Mouse (Mus musculus) embryonic facial prominence, embryonic 12.5 days (tissue): ENCODE measurements around the gene Tox2. TPM values are rescaled to one million over a fixed set of nuclear protein-coding genes. Genes with fewer than 3 reads are reported as not detected.

Experiments
- ATAC-seq: fragments of 200-750 bp; cut with Nextera tagmentation; 2 replicates; pipeline ENCODE4 v1.8.0; 2017; ENCODE audit not compliant: insufficient number of reproducible peaks, insufficient read depth, low FRiP score, low TSS enrichment
- H3K27ac ChIP-seq: fragments of 300-500 bp; sonication (generic); 2 replicates; pipeline ENCODE4 v1.5.1; 2016; ENCODE audit warnings: mild to moderate bottlenecking
- H3K27me3 ChIP-seq: fragments of 300-500 bp; sonication (generic); 2 replicates; pipeline ENCODE4 v1.6.1; 2016; ENCODE audit warnings: mild to moderate bottlenecking, moderate library complexity
- H3K36me3 ChIP-seq: fragments of 300-500 bp; sonication (generic); 2 replicates; pipeline ENCODE4 v1.6.1; 2016; ENCODE audit warnings: mild to moderate bottlenecking
- H3K4me1 ChIP-seq: fragments of 300-500 bp; sonication (generic); 2 replicates; pipeline ENCODE4 v1.6.1; 2016
- H3K4me2 ChIP-seq: fragments of 300-500 bp; sonication (generic); replicated peaks from 2 replicates; pipeline ENCODE4 v1.6.1; 2016; ENCODE audit warnings: mild to moderate bottlenecking, moderate library complexity
- H3K4me3 ChIP-seq: fragments of 300-500 bp; sonication (generic); 2 replicates; pipeline ENCODE4 v1.5.1; 2016; ENCODE audit warnings: mild to moderate bottlenecking
- H3K9ac ChIP-seq: fragments of 300-500 bp; sonication (generic); 2 replicates; pipeline ENCODE4 v1.6.1; 2016; ENCODE audit warnings: mild to moderate bottlenecking, moderate library complexity
- H3K9me3 ChIP-seq: fragments of 300-500 bp; sonication (generic); 2 replicates; pipeline ENCODE4 v1.6.1; 2016; ENCODE audit warnings: mild to moderate bottlenecking, moderate library complexity
- WGBS: fragments of 180-500 bp; shearing (Covaris S2); methylation state at CpG from one replicate; pipeline ENCODE4 v1.1.7; 2016; 5-methylcytosine and 5-hydroxymethylcytosine counted together
- polyA plus RNA-seq: library from polyadenylated mRNA; unstranded; fragments of >200 nt; fragmentation: Nextera tagmentation; extraction: Ambion mirVana; gene quantifications from 2 replicates; pipeline ENCODE4 v1.2.1, GENCODE M21; 2016

Gene Tox2
- polyA plus RNA-seq, 1 experiment from 2014 or later = 6.1 TPM

DNA sequence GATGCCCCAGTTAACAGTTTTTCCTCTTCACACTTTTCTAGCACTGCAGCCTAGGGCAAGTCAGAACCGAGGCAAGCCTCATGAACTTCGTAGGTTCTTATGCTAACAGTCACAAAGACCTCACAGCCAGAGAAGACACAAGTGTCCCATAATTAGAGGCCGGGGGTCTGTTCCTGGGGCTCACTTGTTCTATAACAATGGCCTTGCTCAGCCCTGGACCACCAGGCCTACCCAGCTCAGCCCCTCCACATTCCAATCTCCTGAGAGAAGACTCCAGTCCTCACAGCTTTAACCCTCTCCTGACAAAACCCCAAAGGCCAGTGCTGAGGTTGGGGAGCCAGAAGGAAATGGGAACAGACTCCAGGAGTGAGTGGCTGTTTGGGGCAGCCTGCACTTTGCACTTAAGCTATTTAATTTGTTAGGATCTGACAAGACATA lies 12.9 kb upstream of the Tox2 start:
- H3K4me3 ChIP-seq = no peak overlapping the region
- no peak overlapping the region for H3K9ac ChIP-seq
- 3% methylated on average over 3 of the region's 3 CpGs for WGBS
- no peaks in the 10 kb centered on the region for H3K36me3 ChIP-seq
- H3K4me2 ChIP-seq = no peak overlapping the region
- peak overlapping the region; percentile 46; the same call in 1 of the 2 replicates for H3K27ac ChIP-seq
- peak; percentile 81 for ATAC-seq
- peaks cover 27% of the 10 kb centered on the region for H3K4me1 ChIP-seq
- no peaks in the 10 kb centered on the region for H3K9me3 ChIP-seq
- 0 out of 2 replicates have a peak, but pooled peaks cover 2% of the 10 kb centered on the region for H3K27me3 ChIP-seq

DNA sequence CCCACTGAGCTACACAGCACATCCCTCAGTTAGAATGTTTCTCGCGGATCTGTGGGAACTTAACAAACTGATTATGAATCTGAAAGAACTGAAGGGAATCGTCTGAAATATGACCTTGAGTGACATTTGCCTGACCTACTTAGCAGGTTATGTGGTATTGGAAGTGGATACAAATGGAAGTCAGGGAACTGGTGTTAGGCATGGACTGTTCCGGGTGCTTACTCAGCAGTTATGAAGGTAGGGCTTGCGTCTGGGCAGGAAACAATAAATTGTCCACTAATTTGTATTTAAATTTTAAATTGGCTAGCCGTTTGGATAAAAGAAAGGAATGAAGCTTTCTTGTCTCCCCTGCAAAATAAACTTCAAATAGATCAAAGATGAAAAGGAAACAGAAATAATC lies 10.4 kb upstream of the Tox2 start:
- Histone ChIP-seq H3K27me3 (0 out of 2 replicates have a peak, but pooled peaks cover 2% of the 10 kb centered on the region), H3K9me3 (no peaks in the 10 kb centered on the region), H3K27ac (no peak overlapping the region), H3K36me3 (no peaks in the 10 kb centered on the region), H3K4me2 (no peak overlapping the region), H3K4me1 (peaks cover 33% of the 10 kb centered on the region), H3K9ac (no peak overlapping the region), H3K4me3 (no peak overlapping the region)
- WGBS = 66% methylated on average over 6 of the region's 6 CpGs
- ATAC-seq = no peak

DNA sequence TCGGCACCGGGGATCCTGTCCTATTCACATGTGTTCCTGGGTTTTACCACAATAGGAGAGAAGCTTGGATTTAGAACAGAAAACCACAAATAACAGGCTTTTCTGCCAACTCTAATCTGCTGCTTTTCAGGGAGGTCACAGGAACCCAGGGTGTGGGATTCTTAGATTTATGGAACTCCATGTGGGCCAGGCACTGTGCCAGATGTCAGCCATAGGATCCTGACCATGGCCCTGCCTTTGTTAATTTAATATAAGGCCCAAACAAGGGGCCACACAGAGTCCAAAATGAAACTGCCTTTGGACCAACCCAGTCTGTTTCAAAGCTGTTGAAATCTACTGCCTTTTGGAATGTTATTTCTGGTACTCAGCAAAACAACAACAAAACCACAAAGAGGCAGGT lies 8.9 kb upstream of the Tox2 start:
- H3K4me1 ChIP-seq = peaks cover 33% of the 10 kb centered on the region
- 60% methylated on average over 2 of the region's 2 CpGs for WGBS
- no peak overlapping the region for H3K9ac ChIP-seq
- no peaks in the 10 kb centered on the region for H3K9me3 ChIP-seq
- no peak overlapping the region for H3K4me3 ChIP-seq
- no peak for ATAC-seq
- 0 out of 2 replicates have a peak, but pooled peaks cover 2% of the 10 kb centered on the region for H3K27me3 ChIP-seq
- no peak overlapping the region for H3K4me2 ChIP-seq
- H3K27ac ChIP-seq = no peak overlapping the region
- H3K36me3 ChIP-seq = no peaks in the 10 kb centered on the region

DNA sequence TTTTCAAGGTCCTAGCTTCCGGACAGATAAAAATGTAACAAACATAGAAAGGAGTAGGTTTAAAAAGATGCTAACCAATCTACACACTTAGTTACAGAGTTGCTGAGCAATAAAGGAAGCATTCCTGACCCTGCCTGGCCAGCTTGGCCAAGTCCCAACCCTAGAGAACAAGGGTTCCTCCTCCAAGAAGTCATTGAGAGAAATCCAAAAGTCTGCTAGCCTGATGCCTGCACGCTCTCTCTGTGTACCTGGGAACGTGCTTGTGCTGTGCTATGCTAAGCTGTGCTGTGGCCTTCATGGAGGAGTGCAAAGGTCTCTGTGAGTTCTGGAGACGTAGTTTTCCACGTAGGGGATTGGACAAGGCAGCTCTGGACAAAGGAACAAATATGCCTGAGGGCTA lies 8.4 kb upstream of the Tox2 start:
- 56% methylated on average over 5 of the region's 5 CpGs for WGBS
- 0 out of 2 replicates have a peak overlapping the region, but pooled peaks have one; percentile 8 for H3K27ac ChIP-seq
- no peaks in the 10 kb centered on the region for H3K36me3 ChIP-seq

DNA sequence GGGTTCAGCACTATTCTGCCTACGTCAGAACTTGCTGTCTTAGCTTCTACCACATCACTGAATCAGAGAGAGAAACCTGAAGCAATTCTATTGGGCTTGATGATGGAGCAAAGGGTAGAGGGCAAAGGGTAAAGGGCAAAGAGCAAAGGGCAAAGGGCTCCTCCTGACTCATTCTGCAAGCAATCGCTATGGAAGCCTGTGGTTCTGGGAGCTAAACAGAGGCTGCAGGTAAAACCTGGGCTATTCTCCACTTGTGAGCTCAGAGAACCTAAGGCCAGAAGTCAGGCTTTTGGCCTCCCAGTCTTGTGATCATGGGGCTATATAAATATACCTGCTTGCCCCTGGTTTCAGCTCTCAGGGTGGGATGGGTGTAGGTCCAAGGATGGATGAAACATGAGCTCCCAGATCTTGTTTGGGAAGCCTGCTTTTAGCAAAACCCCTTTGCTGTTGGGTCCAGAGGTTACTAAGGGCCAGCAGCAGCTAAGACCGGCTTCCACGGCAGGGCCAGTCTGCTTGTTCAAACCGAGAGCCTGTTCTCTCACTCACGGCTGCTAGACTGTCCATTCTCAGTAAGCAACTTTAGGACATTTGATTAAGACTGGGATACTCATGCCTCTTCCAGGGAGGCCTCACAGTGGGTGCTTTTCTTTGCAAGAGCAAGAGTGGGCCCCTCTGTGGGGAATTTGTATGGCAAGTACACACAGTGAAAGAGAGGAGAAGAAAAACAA lies 7.7 kb upstream of the Tox2 start:
- Histone ChIP-seq H3K4me1 (peaks cover 23% of the 10 kb centered on the region), H3K9me3 (no peaks in the 10 kb centered on the region), H3K9ac (no peak overlapping the region), H3K4me3 (no peak overlapping the region), H3K27ac (0 out of 2 replicates have a peak overlapping the region, but pooled peaks have one; percentile 14), H3K36me3 (no peaks in the 10 kb centered on the region), H3K27me3 (0 out of 2 replicates have a peak, but pooled peaks cover 2% of the 10 kb centered on the region), H3K4me2 (no peak overlapping the region)
- no peak for ATAC-seq
- WGBS = 16% methylated on average over 6 of the region's 6 CpGs

More for the DNA sequence above, 8.4 kb upstream of the Tox2 start:
- Histone ChIP-seq H3K4me3 (no peak overlapping the region), H3K4me1 (peaks cover 30% of the 10 kb centered on the region), H3K9ac (no peak overlapping the region), H3K4me2 (no peak overlapping the region), H3K27me3 (0 out of 2 replicates have a peak, but pooled peaks cover 2% of the 10 kb centered on the region), H3K9me3 (no peaks in the 10 kb centered on the region)
- no peak for ATAC-seq

DNA sequence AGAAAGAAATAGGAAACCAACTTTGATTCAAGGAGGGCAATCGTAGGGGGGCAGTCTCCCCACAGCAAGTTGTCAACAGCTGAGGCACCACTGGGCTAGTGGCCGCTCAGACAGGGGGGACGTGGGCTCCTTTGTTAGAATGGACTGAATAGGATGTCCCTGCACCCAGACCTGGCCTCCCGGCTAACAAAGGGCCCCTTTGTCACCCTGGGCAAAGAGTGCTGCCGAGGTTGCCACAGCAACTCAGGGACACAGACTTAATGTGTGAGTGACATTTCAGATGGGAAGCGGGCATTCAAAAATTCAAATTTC lies 7.1 kb upstream of the Tox2 start:
- H3K9ac ChIP-seq = no peak overlapping the region
- H3K4me2 ChIP-seq = no peak overlapping the region
- H3K4me1 ChIP-seq = peaks cover 21% of the 10 kb centered on the region; the same call in 1 of the 2 replicates
- H3K9me3 ChIP-seq = no peaks in the 10 kb centered on the region
- no peaks in the 10 kb centered on the region for H3K36me3 ChIP-seq
- H3K27me3 ChIP-seq = 0 out of 2 replicates have a peak, but pooled peaks cover 2% of the 10 kb centered on the region
- H3K27ac ChIP-seq = no peak overlapping the region
- no peak overlapping the region for H3K4me3 ChIP-seq
- 11% methylated on average over 6 of the region's 6 CpGs for WGBS
- peak; percentile 73 for ATAC-seq

DNA sequence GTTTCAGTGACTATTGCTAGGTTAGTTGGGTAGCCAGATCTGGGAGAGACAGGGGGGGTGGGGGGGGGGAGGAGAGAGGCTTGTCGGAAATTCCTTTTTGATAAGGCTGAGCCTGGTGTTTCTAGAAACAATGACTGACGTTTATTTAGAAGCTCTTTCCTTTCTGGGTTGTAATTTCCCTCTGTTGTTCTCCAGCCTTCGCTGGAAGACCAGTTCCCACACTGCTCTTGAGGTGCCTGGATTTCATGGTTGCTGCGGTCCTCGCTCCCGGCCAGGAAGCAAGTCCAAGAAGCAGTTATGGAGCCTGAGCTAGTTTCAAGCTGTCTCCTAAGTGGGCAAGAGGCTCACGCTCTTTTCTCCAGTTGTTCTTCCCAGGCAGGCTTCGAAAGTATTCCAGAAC lies 1.0 kb upstream of the Tox2 start:
- Histone ChIP-seq H3K9ac (no peak overlapping the region), H3K4me3 (peak overlapping the region; percentile 53; the same call in 1 of the 2 replicates), H3K4me1 (peaks cover 15% of the 10 kb centered on the region; the same call in 1 of the 2 replicates), H3K4me2 (no peak overlapping the region), H3K36me3 (no peaks in the 10 kb centered on the region), H3K27me3 (peaks cover 46% of the 10 kb centered on the region), H3K27ac (no peak overlapping the region), H3K9me3 (0 out of 2 replicates have a peak, but pooled peaks cover 7% of the 10 kb centered on the region)
- no peak for ATAC-seq
- 46% methylated on average over 8 of the region's 8 CpGs for WGBS

DNA sequence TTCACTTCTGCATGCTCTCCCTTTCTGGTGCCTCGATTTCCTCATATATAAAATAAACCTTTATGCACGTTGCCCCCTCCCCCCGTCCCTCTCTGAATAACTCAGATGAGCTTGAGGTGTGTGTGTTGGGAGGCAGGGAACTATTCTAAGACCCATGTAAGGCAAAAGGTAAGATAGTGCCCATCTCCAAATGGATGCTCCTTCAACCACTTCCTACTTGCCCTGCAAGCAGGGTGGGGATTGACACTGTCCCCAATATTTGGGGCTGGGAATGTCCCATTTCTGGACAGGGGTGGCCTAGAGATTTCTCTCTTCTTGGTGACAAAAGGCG lies 407 bp upstream of the Tox2 start:
- no peak overlapping the region for H3K27ac ChIP-seq

DNA sequence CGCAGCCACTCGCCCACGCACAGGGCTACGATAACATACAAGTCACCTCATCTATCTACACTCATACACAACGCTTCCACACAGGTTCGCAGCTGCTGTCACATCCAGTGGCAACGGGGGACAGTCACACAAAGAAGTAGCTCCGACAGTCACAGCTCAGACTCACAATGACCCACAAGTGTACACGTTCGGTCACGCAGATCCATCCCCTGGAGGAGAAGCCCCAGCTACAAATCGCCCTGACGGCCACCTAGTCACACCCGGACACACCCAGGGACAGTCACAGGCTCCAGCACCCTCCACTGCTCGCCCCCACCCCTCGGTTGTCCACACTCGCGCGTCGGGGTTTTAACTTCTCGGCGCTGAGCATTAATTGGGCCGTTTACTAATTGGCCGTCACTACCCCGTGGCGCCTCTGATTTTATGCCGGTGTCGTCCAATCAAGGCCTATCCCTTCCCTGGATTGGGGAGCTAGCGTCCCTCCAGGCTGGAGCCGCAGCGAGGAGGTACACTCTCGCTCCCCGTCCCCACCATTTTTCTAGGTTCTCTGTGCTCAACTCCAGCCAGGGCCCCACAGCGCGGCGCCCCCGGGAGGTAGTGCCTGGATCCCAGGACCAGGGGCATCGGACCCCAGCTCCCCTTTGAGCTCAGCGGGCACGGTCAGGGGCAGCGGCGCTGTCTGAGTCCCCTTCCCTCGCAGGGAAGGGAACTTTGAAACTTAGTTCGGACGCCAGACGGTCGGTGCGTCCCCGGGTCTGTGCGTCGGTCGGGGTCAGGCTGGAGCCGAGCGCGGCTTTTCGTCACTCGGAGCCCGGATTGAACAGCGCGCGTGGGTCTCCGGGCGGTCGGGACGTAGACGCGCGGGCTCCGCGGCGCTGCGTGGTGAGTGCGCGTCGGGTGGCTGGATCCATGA lies 966 bp downstream of the Tox2 start:
- peak overlapping the region; percentile 53 for H3K4me3 ChIP-seq
- ATAC-seq = no peak
- no peaks in the 10 kb centered on the region for H3K36me3 ChIP-seq
- peaks cover 11% of the 10 kb centered on the region; the same call in 1 of the 2 replicates for H3K9me3 ChIP-seq
- 2% methylated on average over 75 of the region's 75 CpGs for WGBS
- H3K9ac ChIP-seq = peak overlapping the region; percentile 52
- H3K4me1 ChIP-seq = peaks cover 15% of the 10 kb centered on the region; the same call in 1 of the 2 replicates
- H3K4me2 ChIP-seq = peak overlapping the region; percentile 85
- peaks cover 46% of the 10 kb centered on the region for H3K27me3 ChIP-seq
- 0 out of 2 replicates have a peak overlapping the region, but pooled peaks have one; percentile 30 for H3K27ac ChIP-seq

More for the DNA sequence above, 407 bp upstream of the Tox2 start:
- Histone ChIP-seq H3K4me3 (peak overlapping the region; percentile 53), H3K4me1 (peaks cover 15% of the 10 kb centered on the region; the same call in 1 of the 2 replicates), H3K27me3 (peaks cover 46% of the 10 kb centered on the region), H3K4me2 (peak overlapping the region; percentile 85), H3K36me3 (no peaks in the 10 kb centered on the region), H3K9ac (peak overlapping the region; percentile 52), H3K9me3 (peaks cover 11% of the 10 kb centered on the region; the same call in 1 of the 2 replicates)
- no peak for ATAC-seq
- WGBS = 7% methylated on average over 4 of the region's 4 CpGs

DNA sequence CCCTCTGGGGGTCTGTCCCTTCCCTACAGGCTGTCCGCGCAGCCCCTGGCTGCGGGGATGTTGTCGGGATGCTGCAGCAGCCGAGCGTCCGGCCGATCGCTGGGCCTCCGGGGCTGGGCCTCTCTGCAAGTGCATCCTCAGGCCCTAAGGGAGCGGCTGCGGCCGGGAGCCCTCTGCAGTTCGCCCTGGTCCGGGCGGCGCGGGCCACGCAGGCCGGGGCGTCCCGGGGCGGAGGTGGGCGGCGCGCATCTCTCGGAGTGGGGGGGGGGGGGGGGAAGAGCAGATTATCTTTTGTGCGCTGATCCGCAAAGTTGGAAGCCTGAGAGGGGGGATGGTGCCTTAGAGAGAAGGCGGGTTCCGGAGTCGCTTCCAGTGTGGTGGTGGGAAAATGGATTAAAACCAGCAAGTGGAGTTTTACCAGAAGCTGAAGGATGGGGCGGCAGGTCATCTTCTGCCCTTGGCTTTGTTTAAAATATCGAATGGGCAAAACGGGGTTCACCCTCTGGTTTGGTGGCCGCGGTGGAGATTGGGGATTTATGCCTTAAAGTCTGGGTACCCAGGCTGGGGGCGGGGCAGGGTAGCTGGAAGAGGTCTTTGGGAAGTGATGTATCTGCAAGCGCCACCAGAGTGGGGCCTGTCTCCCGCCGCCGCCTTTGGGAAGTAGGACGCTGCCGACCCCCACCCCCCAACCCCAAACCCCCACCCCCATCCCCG lies 1.8 kb downstream of the Tox2 start:
- Histone ChIP-seq H3K4me1 (peaks cover 15% of the 10 kb centered on the region; the same call in 1 of the 2 replicates), H3K4me3 (peak overlapping the region; percentile 53), H3K9ac (peak overlapping the region; percentile 50), H3K36me3 (no peaks in the 10 kb centered on the region), H3K27ac (0 out of 2 replicates have a peak overlapping the region, but pooled peaks have one; percentile 30), H3K27me3 (peaks cover 46% of the 10 kb centered on the region), H3K9me3 (peaks cover 11% of the 10 kb centered on the region; the same call in 1 of the 2 replicates), H3K4me2 (peak overlapping the region; percentile 85)
- no peak for ATAC-seq
- under 1% methylated on average over 44 of the region's 45 CpGs for WGBS

DNA sequence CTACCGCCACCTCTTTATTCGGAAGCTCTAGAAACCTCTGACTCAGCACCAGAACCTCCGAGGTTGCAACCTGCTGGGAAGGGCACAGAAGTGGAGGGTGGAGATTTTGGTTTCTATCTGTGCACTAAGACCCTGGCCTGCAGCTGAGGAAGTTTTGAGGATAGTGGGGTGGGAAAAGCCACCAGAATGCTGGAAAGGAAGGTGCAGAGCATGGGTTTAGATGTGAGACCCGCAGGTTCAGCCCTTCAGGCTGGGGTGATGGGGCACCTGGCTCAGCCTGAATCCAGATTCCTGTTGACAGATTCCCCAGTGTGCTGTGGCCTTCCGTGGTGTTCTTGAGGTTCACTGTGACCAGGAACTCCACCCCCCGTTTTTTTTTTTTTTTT lies 2.3 kb downstream of the Tox2 start:
- H3K9me3 ChIP-seq = peaks cover 11% of the 10 kb centered on the region; the same call in 1 of the 2 replicates
- 2% methylated on average over 6 of the region's 6 CpGs for WGBS
- no peak overlapping the region for H3K27ac ChIP-seq
- no peaks in the 10 kb centered on the region for H3K36me3 ChIP-seq
- H3K4me1 ChIP-seq = peaks cover 15% of the 10 kb centered on the region; the same call in 1 of the 2 replicates
- peak overlapping the region; percentile 53 for H3K4me3 ChIP-seq
- no peak for ATAC-seq
- H3K27me3 ChIP-seq = peaks cover 46% of the 10 kb centered on the region
- peak overlapping the region; percentile 85 for H3K4me2 ChIP-seq
- H3K9ac ChIP-seq = peak overlapping the region; percentile 50
